Mouse (Mus musculus) large intestine, adult 2 months (tissue): ENCODE results near the gene Olfr33. TPM values are rescaled to one million over a fixed set of nuclear protein-coding genes. Genes with fewer than 3 reads are reported as not detected.

ENCODE experiments used
- DNase-seq: peaks from one replicate; pipeline ENCODE4 v3.0.0-alpha.2; 2012; ENCODE audit warnings: low read depth, low spot score
- WGBS: fragments of 180-500 bp; shearing (Covaris S2); methylation state at CpG from one replicate; pipeline ENCODE4 v1.1.7; 2018; 5-methylcytosine and 5-hydroxymethylcytosine counted together
- polyA plus RNA-seq: library from polyadenylated mRNA; depleted of rRNA; stranded (reverse); fragments of >200 nt; gene quantifications from 2 replicates; pipeline ENCODE4 v1.2.3, GENCODE M21; 2012; rRNA removed

Olfr33 gene
- not detected in 2 replicates for polyA plus RNA-seq

DNA sequence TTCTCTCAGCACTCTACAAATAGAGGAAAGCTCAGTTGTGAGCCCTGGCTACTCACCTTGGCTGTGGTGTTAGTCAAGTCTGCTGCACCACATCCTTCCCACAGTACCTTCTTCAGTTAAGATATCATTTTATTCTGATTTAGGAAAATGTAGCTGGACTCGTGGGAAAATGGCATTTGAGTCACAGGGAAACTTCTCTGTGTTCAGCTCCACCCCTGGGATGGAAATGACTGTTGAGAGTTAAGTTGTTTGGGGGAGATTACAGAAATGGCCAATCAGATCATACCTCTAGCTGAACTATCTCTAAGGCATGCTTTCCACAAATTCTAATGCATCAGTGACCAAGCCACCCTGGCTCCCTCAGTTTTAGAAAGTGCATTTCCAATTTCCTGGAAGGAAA lies at the start of gene Olfr33:
Gene Olfr33, minus strand, starts transcription at position 101 of the 400 bp plus-strand sequence.
- no peak for DNase-seq
- WGBS: 23% methylated on average over 1 of the region's 1 CpGs

- WGBS: 34% methylated on average over 4 of the region's 4 CpGs
- no peak for DNase-seq
Observed at GRCm38 (mm10) chr7:102759266-102759665, 40.4 kb upstream of the Olfr33 start, which contains the start of the genes Olfr560 and Olfr78. Gene Olfr560, minus strand, starts transcription at chr7:102759366. Gene Olfr78, minus strand, starts transcription at chr7:102759471.

GRCm38 (mm10) chr7:102752086-102752485 lies 33.2 kb upstream of the Olfr33 start:
- WGBS: 2% methylated on average over 1 of the region's 1 CpGs

DNA sequence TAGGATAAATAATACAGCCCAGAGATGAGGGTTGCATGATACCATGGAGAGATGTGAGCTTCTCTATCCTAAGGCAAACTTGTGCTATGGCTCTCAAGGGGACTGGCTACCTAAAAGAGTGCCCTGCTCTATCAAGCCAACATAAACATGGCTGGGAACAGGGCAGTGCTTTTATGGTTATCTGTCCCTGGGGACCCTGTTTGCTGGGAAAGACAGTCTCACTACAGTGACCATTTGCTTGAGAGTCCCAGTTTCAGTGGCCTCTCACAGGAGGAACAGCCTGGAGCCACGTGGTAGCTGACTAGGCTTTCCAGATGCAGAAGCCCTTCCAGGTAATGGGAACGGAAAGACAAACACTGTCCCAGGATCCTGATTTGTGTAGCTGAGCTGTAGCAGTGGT lies 18.8 kb upstream of the Olfr33 start:
- no peak for DNase-seq
- 31% methylated on average over 2 of the region's 2 CpGs for WGBS

More at GRCm38 (mm10) chr7:102752086-102752485, 33.2 kb upstream of the Olfr33 start:
- DNase-seq: no peak

DNA sequence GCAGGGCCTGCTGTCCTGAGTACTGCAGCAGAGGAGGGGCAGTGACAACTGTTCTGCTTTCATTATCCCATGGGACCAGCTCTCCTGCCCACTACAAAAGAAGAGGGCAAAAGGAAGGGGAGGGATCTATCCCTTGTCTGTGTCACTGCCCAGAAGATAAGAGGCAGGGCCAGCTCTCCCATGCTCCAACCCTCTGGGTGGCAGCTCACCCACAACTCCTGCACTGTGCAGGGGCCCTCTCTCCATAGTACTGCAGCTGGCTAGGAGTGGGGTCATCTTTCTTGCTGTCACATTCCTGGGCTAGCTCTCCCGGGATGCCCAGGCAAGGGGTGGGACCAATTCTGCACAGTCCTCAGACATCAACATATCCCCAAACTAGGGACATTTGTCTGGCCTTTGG lies 14.9 kb upstream of the Olfr33 start:
- 29% methylated on average over 1 of the region's 1 CpGs for WGBS
- no peak for DNase-seq

GRCm38 (mm10) chr7:102727391-102727790 lies 8.5 kb upstream of the Olfr33 start, which contains the start of gene Olfr559:
Gene Olfr559, minus strand, starts transcription at chr7:102727491.
- no peak for DNase-seq

DNA sequence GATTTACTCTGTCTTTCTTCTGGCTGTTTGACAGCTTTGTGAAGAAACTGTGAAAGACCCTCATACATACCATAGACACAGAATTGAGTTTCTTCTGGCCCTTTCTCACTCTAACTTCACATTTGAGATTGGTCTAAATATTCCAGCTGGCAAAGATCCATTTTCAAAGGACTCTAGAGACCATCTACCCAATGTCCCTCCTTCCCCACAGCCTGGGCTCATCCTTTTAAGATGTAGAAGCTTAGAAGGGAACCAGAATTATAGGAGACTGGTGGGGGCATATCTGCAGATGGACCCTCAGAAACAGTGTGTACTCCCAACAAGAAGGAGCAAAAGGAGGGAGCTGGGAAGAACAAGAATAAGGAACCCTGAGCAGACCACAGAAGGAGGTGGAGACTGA lies 17.0 kb downstream of the Olfr33 start, which contains the start of gene Olfr558:
Gene Olfr558, plus strand, starts transcription at position 301 of the 400 bp plus-strand sequence.
- DNase-seq: no peak

DNA sequence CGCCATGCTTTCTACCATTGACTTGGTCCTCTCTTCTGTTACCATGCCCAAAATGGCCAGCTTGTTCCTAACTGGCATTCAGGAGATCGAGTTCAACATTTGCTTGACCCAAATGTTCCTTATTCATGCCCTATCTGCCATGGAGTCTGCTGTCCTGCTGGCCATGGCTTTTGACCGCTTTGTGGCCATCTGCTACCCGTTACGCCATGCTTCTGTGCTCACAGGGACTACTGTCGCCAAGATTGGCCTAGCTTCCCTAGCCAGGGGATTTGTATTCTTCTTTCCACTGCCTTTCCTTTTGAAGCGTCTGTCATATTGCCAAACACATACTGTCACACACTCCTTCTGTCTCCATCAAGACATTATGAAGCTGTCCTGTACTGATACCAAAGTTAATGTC lies 20.4 kb downstream of the Olfr33 start:
- WGBS: 87% methylated on average over 7 of the region's 7 CpGs
- no peak for DNase-seq

GRCm38 (mm10) chr7:102695358-102696125 lies 23.3 kb downstream of the Olfr33 start, which contains the start of gene Olfr557:
Gene Olfr557, plus strand, starts transcription at chr7:102695910.
- 74% methylated on average over 5 of the region's 5 CpGs for WGBS
- no peak for DNase-seq

- WGBS: under 1% methylated on average over 40 of the region's 40 CpGs
- peak; percentile 69 for DNase-seq
Observed at GRCm38 (mm10) chr7:102686944-102687501, 31.8 kb downstream of the Olfr33 start, which contains the start of gene Trim68. Gene Trim68, minus strand, starts transcription at chr7:102687327.

DNA sequence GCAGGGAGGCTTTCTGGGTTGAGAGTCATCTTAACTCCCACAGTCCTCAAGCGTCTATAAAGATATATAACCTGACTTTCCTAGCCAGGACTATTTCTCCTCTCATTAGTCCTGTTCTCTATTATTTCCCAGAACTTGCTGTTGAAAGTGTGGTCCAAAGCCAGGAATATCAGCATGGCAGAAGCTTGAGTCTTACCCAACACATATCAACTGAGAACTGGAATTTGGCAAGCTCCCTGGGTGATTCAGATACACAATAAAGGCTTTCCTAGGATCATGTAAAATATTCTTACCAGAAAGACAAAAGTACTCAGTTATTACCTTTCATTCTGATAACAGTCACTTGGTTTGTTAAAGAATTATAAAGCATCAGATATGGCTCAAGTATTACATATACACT lies 37.0 kb downstream of the Olfr33 start:
- WGBS: 90% methylated on average over 1 of the region's 1 CpGs

GRCm38 (mm10) chr7:102676225-102676624 lies 42.6 kb downstream of the Olfr33 start:
- DNase-seq: no peak
- WGBS: 75% methylated on average over 2 of the region's 2 CpGs

More for the DNA sequence above, 37.0 kb downstream of the Olfr33 start:
- no peak for DNase-seq

GRCm38 (mm10) chr7:102665378-102665777 lies 53.5 kb downstream of the Olfr33 start:
- WGBS: 38% methylated on average over 2 of the region's 2 CpGs
- no peak for DNase-seq

- WGBS: 48% methylated on average over 3 of the region's 3 CpGs
Observed at GRCm38 (mm10) chr7:102664599-102664998, 54.3 kb downstream of the Olfr33 start, which contains the start of gene Olfr556. Gene Olfr556, plus strand, starts transcription at chr7:102664899.

More at GRCm38 (mm10) chr7:102664599-102664998, 54.3 kb downstream of the Olfr33 start, which contains the start of gene Olfr556:
- no peak for DNase-seq

Other genes with a start within 250 kb of the Olfr33 start
- gene Olfr543, start 237.4 kb downstream of the Olfr33 start, polyA plus RNA-seq: not detected in 2 replicates
- gene Olfr544, start 230.8 kb downstream of the Olfr33 start, polyA plus RNA-seq: not detected in 2 replicates
- gene Olfr545, start 219.5 kb downstream of the Olfr33 start, polyA plus RNA-seq: not detected in 2 replicates
- not detected in 2 replicates for gene Olfr547, start 184.3 kb downstream of the Olfr33 start, polyA plus RNA-seq
- gene Olfr548-ps1, start 178.2 kb downstream of the Olfr33 start, polyA plus RNA-seq: not detected in 2 replicates
- gene Olfr549, start 169.2 kb downstream of the Olfr33 start, polyA plus RNA-seq: not detected in 2 replicates
- 4.9 and 6.2 TPM in 2 replicates for gene Trim21, start 153.6 kb downstream of the Olfr33 start, polyA plus RNA-seq
- gene Olfr550, start 147.6 kb downstream of the Olfr33 start, polyA plus RNA-seq: not detected in 2 replicates
- not detected in 2 replicates for gene Olfr551, start 127.2 kb downstream of the Olfr33 start, polyA plus RNA-seq
- not detected in 2 replicates for gene Olfr552, start 121.3 kb downstream of the Olfr33 start, polyA plus RNA-seq
- not detected in 2 replicates for gene Olfr553, start 100.9 kb downstream of the Olfr33 start, polyA plus RNA-seq
- gene Olfr554, start 80.6 kb downstream of the Olfr33 start, polyA plus RNA-seq: not detected in 2 replicates
- gene Olfr555, start 60.2 kb downstream of the Olfr33 start, polyA plus RNA-seq: not detected in 2 replicates
- gene Olfr556, start 54.2 kb downstream of the Olfr33 start, polyA plus RNA-seq: not detected in 2 replicates
- gene Trim68, start 31.7 kb downstream of the Olfr33 start, polyA plus RNA-seq: 6.7 and 9.2 TPM in 2 replicates
- gene Olfr557, start 23.2 kb downstream of the Olfr33 start, polyA plus RNA-seq: not detected in 2 replicates
- gene Olfr558, start 16.9 kb downstream of the Olfr33 start, polyA plus RNA-seq: 0.45 and 0.62 TPM in 2 replicates
- not detected in 2 replicates for gene Olfr559, start 8.4 kb upstream of the Olfr33 start, polyA plus RNA-seq
- gene Olfr560, start 40.3 kb upstream of the Olfr33 start, polyA plus RNA-seq: not detected in 2 replicates
- gene Olfr78, start 40.4 kb upstream of the Olfr33 start, polyA plus RNA-seq: 0.47 and 1.0 TPM in 2 replicates
- gene Olfr561, start 52.2 kb upstream of the Olfr33 start, polyA plus RNA-seq: not detected in 2 replicates
- gene Olfr564, start 84.4 kb upstream of the Olfr33 start, polyA plus RNA-seq: not detected in 2 replicates
- not detected in 2 replicates for gene Olfr566, start 139.7 kb upstream of the Olfr33 start, polyA plus RNA-seq
- gene Olfr568, start 158.1 kb upstream of the Olfr33 start, polyA plus RNA-seq: not detected in 2 replicates
- gene Olfr569, start 171.8 kb upstream of the Olfr33 start, polyA plus RNA-seq: not detected in 2 replicates
- not detected in 2 replicates for gene Olfr570, start 175.5 kb upstream of the Olfr33 start, polyA plus RNA-seq
- gene Olfr571, start 198.5 kb upstream of the Olfr33 start, polyA plus RNA-seq: not detected in 2 replicates
- not detected in 2 replicates for gene Olfr572, start 205.3 kb upstream of the Olfr33 start, polyA plus RNA-seq
- not detected in 2 replicates for gene Olfr573-ps1, start 223.5 kb upstream of the Olfr33 start, polyA plus RNA-seq
- gene Olfr574, start 229.4 kb upstream of the Olfr33 start, polyA plus RNA-seq: not detected in 2 replicates
- not detected in 2 replicates for gene Olfr575, start 239.7 kb upstream of the Olfr33 start, polyA plus RNA-seq
- not detected in 2 replicates for gene Olfr576, start 243.6 kb upstream of the Olfr33 start, polyA plus RNA-seq